Mouse (Mus musculus) olfactory bulb, adult 2 months (tissue): ENCODE data around the gene Alg5.

Experiments used
- CTCF ChIP-seq: fragments of 200-500 bp; IDR thresholded peaks from 2 replicates; pipeline ENCODE4 v1.5.1; 2012; ENCODE audit warnings: low read depth, mild to moderate bottlenecking, low read length, moderate library complexity; ENCODE audit not compliant: insufficient read depth
- POLR2A ChIP-seq: fragments of 200-500 bp; IDR thresholded peaks from 2 replicates; pipeline ENCODE4 v1.6.1; 2012; ENCODE audit warnings: mild to moderate bottlenecking, low read depth, low read length, moderate library complexity; ENCODE audit not compliant: insufficient read depth

DNA sequence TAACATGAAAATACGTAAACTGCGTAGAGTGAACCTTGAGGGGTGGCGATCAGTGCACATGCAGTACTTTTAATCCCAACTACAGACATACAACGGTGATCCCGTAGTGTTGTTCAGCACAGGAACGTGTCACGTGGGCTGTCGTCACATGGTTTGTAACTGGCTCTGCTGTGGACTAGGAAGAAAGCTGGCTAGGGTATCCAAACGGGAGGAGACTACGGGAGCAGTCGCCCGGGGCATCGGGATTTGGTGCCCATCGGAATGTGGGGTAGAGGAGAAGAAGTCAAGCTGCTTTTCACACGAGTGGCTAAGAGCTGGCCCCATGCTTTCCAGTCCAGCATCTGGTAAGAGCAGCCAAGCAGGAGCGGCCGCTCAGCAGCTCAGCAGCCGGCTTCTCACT, 29.1 kb downstream of the Alg5 start:
- TF ChIP-seq CTCF (no peak), POLR2A (no peak)
